Mouse (Mus musculus): ENCODE data around the gene Borcs5.

DNA sequence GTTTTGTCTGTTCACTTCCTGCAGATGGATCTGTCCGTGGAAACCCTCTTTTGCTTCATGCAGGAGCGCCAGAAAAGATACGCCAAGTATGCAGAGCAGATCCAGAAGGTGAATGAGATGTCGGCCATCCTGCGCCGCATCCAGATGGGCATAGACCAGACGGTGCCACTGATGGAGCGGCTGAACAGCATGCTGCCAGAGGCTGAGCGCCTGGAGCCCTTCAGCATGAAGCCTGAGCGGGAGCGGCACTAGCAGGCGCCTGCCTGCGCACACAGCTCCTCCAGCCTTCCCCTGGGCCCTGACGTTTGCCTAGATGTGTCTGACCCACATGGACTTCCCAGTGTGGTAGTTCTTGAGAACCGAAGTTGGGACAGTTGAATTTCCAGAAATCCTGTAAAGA is 70.7 kb downstream of the Borcs5 start:
- no peak for TF ChIP-seq POLR2A (IDR thresholded peaks at IDR 0.05; ENCODE audit: insufficient read length, low read depth)
- no peak for TF ChIP-seq MAX (IDR thresholded peaks at IDR 0.05; ENCODE audit: low read depth)
- no peak for TF ChIP-seq POLR2AphosphoS2 (IDR thresholded peaks at IDR 0.05; ENCODE audit: insufficient read length, low read depth)
- no peak for TF ChIP-seq E2F4 (IDR thresholded peaks at IDR 0.05; ENCODE audit: insufficient read depth)
- TF ChIP-seq REST (IDR thresholded peaks at IDR 0.05; ENCODE audit: insufficient read depth, insufficient read length) = no peak
- TF ChIP-seq TCF3 (IDR thresholded peaks at IDR 0.05; ENCODE audit: insufficient read length, low read depth) = no peak

Data from myocyte (in vitro differentiated cells).